Mouse (Mus musculus) adrenal gland, postnatal 14 days (tissue): ENCODE measurements around the gene Dhx38. TPM values are rescaled to one million over a fixed set of nuclear protein-coding genes. Genes with fewer than 3 reads are reported as not detected.

ENCODE experiments used
- DNase-seq: peaks from one replicate; pipeline ENCODE4 v3.0.0; 2021; ENCODE audit warnings: mixed read lengths
- long read RNA-seq, 2 experiments: library from polyadenylated mRNA; stranded (forward); transcript quantifications; one replicate each; pipeline ENCODE4 v2.0.0; 2021
- total RNA-seq: library from RNA; stranded (reverse); gene quantifications from 2 replicates; pipeline ENCODE4 v1.2.3, GENCODE M21; 2021

The Dhx38 gene
- total RNA-seq: 24.9 and 27.2 TPM in 2 replicates
- long read RNA-seq, experiment 1, full-length matches to known transcripts: 15 of 33 reads
- long read RNA-seq, experiment 1, partial matches to known transcripts: 9 of 33 reads
- long read RNA-seq, experiment 1, other reads (novel, unspliced or antisense): 9 of 33 reads
- long read RNA-seq, experiment 2, full-length matches to known transcripts: 7 of 18 reads
- long read RNA-seq, experiment 2, partial matches to known transcripts: 3 of 18 reads
- long read RNA-seq, experiment 2, other reads (novel, unspliced or antisense): 8 of 18 reads

DNA sequence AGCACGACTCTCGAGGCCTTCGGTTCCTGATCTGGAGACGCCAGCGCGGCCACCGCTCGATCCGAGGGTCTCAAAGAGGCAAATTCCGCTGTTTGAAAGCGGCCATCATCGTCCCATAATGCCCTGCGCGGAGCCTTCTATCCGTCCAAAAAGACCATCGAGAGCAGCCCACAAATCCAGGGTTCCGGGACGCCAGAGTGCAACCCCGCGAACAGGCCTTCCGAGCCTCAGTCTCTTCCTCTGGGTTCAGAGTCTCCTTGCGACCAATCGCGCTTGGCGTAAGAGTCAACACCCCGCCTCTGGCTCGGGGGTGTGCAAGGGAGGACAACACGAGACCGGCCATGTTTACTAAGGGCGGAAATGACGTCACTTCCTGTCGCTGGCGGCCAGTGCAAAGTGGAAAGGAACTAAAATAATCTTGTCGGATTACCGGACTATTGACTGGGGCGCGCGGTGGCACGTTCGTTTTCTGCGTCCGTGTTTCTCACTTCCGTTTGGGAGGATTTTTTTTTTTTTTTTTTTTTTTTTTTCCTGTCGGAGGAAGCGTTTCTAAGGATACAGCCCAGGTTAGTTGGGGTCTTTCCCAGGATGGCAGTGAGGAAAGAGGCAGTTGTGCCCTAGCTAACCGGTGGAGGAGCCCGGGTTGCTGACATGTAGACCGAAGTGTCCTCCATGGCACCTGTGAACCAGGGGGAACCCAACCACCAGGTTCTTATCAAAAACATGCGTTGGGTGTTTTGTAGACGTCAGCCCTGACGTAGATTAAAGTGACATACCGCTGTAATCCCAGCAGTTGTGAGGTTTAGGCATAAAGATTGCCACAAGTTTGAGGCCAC lies at the start of gene Dhx38, which contains the start of gene Txnl4b:
TSS of gene Dhx38 (minus strand) at position 364 of the 836 bp plus-strand sequence.
TSS of gene Txnl4b (plus strand) at position 395 of the 836 bp plus-strand sequence.
- DNase-seq: peak; percentile 99

DNA sequence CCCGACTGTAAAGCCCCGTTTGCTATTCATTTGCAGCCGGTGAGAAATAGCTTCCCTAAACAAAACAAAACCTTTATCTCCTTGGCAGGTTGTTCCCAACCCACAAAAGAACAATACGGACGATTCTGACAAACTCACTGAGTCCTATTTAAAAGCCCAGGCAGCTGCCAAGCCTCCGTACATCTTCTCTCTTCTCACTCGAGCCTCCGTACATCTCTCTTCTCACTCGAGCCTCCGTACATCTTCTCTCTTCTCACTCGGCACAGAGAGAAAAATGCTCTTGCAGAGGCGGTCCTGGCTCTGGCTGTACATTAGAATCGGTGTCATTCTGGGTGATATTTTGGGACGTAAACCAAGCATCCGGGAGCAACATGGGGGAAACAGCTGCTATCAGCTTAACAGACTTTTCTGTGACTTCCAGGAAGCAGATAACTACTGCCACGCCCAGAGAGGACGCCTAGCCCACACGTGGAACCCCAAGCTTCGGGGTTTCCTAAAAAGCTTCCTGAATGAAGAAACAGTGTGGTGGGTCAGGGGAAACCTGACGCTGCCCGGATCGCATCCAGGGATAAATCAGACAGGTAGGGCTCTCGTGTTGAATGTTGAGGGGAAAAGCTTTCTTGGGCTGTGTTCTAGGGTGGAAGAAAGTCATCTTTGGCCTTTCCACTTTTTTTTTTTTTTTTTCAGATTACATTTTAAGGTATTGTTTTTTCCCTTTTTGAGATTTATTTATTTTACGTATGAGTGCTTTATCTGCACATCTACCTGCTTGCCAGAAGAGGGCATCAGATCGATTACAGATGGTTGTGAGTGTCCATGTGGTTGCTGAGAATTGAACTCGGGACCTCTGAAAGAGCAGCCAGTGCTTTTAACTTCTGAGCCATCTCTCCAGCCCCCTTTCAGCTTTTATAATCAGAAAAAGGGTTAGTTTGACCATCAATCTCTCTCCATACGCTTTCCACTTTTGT lies 48.9 kb upstream of the Dhx38 start, which contains the start of gene Pkd1l3:
TSS of gene Pkd1l3 (plus strand) at position 275 of the 968 bp plus-strand sequence.
- no peak for DNase-seq

DNA sequence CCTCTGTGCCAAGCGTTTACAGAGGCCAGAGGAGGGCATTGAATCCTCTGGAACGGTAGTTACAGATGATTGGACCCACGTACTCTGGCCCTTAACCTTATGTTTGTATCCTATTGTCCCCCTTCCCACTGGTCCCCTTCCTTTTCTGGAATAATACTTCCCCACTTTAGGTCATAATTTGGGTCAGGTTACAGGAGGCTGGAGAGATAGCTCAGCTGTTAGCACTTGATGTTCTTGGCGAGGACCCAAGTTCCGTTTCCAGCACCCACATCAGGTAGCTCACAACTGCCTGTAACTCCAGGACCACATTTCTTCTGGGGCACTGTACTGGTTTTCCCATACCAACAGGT lies 43.5 kb upstream of the Dhx38 start:
- peak; percentile 40 for DNase-seq

DNA sequence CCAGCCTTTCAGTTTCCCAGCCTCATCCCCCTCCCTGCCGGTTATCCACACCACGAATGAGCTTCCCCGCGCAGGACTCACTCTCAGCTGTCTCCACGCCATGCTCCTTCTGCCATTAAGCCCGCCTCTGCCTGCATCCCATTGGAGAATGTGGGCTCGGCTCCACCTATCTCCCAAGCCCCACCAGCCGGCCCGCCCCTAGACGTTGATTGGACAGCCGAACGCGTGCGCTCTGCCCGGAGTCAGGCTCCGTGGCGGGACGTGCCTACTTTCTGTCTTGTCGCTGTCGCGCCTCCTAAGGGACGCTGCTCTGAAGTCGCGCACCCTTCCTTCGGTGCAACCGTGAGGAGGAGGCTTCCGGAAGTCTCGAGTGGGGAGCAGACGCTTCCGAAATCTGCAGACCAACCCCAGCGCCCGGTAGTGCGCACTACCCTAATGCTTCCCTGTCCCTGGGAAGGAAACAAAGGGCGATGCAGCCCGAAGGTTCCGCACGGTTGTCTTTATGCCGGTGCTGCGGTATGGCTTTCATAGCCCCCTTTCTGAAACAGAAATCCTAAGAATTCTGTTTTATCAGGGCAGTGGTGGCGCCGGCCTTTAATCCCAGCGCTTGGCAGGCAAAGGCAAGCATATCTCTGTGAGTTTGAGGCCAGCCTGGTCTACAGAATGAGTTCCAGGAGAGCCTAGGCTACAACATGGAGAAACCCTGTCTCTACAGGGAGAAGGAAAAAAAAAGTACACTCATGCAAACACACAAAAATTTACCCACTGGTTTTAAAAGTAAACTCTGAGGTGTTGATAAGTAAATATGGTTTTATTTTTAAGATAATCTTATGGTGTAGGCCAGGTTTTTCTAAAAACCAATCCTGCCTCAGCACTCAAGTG lies 42.9 kb upstream of the Dhx38 start, which contains the start of gene Dhodh:
TSS of gene Dhodh (minus strand) at position 403 of the 882 bp plus-strand sequence.
- DNase-seq: peak; percentile 98

DNA sequence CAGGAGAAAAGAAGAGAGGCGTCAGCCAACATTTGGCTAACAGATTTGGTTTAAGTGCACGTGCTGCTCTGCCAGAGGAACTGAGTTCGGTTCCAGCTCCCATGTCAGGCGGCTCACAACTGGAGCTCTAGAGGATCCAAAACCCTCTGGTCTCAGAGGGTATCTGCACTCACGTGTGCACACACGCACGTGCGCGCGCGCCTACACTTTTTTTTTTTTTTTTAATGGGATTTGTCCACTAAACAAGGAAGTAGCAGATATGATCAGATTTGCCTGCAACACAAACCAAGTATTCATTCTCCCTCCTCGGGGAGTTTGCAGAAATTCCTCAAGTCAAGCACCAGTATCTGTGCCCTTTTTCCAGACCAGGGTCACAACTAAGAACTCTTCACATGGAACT lies 42.0 kb upstream of the Dhx38 start:
- no peak for DNase-seq

DNA sequence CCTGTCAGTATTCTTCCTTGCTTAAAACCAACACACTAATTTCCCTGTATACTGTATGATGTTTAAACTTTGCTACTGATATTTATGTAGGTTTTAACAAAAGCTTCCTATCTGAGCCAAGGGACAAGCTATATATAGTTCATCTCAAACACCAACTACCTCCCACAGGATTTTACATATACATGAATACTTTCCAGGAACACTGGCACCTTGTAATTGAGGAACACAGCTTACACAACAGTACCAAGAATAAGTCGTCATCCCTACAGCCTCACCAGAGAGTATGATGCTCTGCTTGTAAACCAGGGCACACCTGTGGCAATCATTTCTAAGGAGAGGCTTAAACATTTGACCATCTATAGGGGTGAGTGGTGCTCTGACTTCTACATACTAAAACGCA lies 41.1 kb upstream of the Dhx38 start:
- no peak for DNase-seq

DNA sequence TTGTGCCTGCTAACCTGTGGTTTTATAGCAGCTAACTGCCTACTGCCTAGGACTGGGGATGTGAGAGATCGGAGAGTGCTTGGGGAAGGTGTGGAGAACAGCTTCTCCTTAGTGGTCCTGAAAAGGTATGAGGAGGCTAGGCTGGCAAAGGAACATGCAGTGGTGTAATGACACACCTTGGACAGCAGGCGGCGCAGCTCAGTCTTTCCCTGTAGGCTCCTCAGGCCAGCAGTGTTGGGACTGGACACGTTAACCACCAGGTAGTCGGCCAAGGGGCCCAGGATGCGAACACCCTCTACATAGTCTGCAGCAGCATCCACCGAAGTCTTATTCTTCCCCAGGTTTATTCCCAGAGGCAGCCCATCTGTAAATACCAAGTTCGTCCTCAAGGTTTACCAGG lies 30.2 kb upstream of the Dhx38 start:
- peak; percentile 75 for DNase-seq

DNA sequence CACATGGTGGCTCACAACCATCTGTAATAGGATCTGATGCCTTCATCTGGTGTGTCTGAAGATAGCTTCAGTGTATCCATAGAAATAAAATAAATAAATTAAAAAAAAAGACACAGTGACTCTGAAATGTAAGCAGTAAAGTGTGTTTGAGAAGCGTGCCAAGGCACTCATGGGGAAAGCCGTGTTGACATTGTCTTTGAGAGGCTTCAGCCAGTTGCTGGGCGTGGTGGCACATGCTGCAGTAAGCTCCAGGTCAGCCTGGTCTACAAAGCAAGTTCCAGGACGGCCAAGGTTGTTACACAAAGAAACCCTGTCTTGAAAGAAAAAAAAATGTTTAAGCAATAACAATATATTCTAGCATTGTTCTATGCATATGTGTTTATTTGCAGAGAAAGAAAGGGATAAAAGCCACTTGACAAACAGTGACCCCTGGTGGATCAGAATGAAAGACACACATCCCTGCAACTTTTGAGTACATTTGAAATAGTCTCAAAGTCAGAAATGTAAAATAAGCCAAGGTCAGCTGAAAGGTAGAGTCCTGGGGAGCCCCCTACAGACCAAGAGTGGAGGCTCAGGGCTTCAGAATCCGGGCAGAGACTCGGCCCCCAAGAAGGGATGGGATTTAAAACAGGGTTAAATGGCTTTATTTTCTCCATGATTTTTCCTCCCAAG lies 27.6 kb upstream of the Dhx38 start:
- DNase-seq: no peak

DNA sequence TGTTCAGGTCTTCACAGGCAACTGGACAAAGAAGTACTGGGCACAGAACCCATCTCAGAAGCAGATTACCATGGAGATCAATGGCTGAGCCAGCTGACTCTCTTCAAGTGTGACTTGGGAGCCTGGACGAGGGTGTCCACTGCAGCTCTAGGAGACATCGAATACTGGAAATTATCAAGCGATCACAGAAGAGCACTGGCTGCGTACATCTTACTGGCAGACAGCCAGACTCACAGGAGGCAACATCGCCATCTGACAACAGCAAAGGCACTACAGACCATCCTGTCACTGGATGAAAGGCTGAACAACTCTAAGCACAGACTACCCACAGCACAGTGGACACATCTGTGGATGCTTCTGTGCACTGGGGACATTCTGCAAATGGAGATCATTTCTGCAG lies 26.5 kb upstream of the Dhx38 start:
- no peak for DNase-seq

DNA sequence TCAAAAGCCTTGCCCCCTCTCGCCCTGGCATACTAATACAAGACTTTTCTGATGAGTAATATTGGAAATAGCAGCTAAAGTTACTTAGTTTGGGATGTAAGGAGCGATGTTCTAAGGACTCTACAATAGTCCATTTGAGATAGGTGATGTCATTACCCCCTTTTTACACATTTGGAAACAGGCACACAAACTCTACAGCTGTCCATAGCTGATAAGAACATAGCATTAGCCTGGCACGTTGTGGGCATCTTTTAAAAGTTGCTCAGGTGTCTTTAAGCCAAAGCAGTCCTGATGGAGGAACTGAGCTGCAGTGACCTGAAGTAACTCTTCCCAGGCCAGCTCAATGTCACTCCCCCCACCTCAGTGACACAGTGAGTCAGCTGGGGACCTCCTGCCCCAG lies 25.7 kb upstream of the Dhx38 start:
- DNase-seq: no peak

DNA sequence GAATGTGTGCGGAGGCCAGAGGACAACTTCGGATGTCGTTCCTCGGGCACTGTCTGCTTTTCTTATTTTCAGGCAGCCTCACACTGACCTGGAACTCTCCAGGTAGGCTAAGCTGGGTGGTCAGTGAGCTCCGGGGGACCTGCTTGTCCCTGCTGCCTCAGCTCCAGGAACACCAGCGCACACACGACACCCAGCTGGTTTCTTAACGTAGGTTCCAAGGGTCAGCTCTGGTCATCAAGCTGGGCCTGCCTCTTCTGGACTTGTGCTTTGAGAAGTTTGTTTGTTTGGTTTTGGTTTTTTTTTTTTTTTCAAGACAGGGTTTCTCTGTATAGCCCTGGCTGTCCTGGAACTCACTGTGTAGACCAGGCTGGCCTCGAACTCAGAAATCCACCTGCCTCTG lies 25.2 kb upstream of the Dhx38 start:
- no peak for DNase-seq

DNA sequence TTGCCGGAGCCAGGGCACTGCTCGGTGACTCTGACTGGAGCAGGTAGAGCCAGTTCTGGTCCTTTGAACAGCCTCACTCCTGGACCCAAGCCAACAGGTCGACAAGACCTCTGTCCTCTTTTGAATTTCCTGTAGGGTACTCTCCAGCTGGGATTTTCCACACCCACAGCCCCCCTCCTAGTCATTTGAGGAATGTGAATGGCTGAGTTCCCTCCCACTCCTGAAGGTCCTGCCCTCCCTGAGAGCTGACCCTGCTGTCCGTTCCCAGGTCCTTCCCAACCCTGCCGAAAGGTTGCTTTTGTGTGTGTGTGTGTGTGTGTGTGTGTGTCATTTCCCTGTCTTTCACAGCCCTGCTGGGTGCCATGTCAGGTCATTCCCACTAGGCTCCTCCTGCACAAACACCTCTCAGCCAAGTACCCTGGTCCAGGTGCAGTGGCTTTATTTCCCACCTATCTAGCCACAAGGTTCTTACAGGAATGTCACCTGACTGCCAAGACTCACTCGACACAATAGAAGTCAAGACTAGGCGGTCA lies 21.4 kb upstream of the Dhx38 start:
- peak; percentile 16 for DNase-seq

DNA sequence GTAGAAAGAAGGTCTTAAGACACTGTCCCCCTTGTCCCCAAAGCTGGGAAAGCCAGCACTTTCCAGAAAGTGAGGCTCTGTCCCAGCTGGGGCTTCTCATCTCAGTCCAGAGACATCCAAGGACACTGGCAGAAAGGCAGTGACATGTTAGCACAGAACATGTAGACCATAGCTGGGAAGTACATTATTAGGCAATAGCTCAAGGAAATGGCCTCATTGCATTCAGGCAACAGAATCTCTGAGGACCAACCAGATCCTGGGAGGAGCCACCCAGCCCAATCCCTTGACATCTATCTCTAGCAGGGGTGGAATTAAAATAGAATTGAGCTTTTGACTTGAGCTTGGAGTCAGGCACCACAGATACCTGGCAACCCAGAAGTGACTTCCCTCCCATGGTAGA lies 20.0 kb upstream of the Dhx38 start:
- no peak for DNase-seq

DNA sequence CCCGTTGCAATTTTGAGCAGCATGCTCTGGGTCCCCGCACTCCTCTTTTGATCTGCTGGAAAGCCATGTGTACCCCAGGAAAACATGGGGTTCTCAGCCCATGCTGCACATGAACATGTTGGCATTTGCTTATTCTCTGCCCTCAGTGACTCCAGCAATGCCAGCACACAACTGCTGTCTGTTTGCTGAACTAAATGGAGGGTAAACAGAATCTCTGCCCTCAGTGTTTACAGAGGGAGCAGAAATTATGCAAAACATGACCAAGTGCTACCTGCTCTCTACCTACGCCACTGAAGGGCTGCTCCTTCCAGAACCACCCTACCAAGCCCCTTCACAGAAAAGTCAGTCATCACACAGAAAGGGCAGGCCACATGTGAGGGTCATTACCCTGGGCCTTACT lies 19.2 kb upstream of the Dhx38 start:
- DNase-seq: no peak

DNA sequence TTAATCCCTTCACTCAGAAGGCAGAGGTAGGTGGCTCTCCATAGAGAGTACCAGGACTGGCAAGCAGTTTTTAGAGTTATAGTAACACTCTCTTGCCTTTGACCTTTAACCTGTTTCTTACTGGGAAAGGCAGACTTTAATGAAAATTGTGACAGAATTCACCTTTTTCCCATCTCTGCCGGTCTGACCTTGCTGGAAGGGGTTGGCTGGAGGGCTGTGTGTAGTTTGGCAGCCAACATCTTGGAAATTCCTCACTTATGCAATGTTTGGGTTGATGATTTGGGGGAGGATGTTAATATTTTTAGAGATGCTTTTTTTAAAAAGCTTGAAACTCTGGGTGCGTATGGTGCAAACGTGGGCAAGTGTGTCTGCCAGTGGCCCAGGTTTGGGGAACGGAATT lies 18.6 kb upstream of the Dhx38 start:
- peak; percentile 8 for DNase-seq

DNA sequence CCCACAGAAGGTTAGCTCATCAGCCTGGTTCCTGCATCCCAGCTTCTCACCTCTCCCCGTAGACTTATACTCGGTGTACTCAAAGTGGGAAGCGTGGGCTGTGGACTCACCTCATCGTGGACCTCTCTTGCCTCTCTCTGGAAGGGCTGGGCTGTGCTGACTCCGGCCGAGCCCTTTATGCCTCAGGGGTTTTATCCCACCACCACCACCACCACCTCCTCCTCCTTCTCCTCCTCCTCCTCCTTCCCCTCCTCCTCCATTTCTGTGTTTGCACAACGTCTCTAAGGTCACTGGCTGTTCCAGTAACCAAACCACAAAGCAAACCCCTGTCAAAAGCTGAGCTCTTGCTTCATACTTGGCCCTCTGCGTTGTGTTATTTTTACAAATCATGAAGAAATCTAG lies 13.2 kb upstream of the Dhx38 start, which contains the start of gene Hp:
TSS of gene Hp (minus strand) at position 273 of the 402 bp plus-strand sequence.
- peak; percentile 31 for DNase-seq

DNA sequence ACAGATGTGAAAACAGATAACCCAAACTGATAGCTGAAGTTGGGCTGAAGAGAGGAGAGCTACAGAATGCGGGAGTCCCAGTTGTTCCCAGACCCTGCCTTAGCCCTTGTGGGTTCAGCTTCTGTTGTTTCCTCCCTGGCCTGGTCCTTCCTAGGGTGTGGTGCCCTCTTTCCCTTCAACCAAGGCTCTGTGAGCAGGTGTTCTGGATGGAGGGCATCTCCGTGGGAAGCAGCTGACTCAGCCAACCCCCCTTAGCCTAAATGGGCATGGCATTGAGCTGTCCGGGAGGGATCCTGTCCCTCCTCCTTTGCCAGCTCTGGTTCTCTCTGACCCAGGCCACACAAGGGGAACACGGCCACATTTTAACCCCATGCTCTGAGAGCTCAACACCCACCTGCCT lies 10.7 kb upstream of the Dhx38 start:
- DNase-seq: no peak

DNA sequence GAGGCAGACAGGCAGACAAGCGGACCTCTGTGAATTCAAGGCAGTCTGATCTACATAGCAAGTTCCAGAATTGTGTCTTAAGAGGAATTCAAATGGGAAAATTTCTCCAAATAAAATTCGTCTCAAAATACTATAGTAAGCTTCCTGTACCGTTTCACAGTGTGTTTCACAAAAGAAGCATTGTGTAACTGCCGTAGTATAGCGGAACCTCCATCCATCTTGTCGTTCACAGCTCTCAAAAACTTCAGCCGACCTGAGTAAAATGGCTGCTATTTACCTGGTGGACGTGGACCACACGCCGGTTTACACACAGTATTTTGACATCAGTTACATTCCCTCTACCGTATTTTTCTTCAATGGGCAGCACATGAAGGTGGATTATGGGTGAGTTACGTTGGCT lies 5.5 kb upstream of the Dhx38 start:
- no peak for DNase-seq

DNA sequence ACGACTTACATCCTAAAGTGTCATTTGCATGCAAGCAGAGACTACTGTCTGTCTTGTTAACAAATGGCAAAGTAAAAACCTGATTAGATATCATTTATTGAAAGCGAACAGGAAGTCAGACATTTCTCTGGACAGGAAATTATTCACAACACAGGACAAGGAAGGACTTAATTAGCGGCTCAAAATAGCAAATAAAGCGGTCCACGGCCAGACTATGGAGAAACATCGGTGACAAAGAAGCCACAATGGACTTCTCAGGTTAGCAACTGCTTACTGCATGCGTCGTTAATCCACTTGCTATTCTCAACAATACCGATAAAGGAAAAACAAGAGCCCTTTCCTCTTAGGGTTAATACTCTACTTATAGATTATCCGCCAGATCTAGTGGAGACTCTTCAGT lies 895 bp downstream of the Dhx38 start:
- no peak for DNase-seq

DNA sequence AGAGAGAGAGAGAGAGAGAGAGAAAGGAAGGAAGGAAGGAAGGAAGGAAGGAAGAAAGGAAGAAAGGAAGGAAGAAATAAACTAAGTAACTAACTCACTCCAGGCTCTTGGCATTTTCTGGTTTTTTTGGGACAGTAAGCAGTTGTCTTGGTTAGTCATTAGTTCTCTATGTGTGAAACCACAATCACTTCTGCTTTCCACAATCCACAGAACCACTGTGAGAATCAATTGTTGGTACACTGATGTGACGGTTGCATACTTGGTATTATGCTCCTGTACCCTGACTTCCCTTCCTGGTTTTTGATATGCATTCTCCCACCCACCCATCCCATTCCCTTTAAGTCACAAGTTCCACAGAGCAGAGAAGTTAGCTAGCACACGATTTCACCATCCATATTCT lies 1.8 kb downstream of the Dhx38 start:
- no peak for DNase-seq
